In the genomic region with DNA sequence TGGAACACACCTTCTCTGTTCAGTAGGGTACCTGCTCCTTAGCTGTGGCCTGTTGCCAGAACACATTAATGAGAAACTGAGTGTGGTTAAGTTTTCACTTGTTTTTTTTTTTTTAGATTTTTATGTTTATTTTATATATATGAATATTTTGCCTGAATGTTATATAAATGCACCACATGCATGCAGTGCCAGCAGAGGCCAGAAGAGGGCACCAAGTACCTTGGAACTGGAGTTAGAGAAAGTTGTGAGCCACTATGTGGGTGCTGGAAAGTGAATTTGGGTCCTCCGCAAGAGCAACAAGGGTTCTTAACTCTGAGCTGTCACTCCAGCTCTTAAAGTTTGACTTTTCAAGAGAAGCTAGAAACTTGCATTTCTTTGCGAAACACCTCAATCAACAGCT, we compare ENCODE assay signal across 9 mouse cellular contexts. TPM values are rescaled to one million over a fixed set of nuclear protein-coding genes. Genes with fewer than 3 reads are reported as not detected.
A peak's percentile ranks its signal among the peaks of the same experiment; 100 is the strongest.
DNase-seq lines count a peak whose midpoint lies in the region; ATAC-seq and TF ChIP-seq lines count a peak whose summit lies in the region.
"Had no signal": no experiment of that assay in that cellular context is flagged by ENCODE, and none has a peak within 500 bp of the region (broad histone marks: within the 10 kb centered on the region; RNA-seq: fewer than 3 reads in every experiment).

No protein-coding gene starts in this region.

- intact Hi-C loops in heart, postnatal 14 days (cut with DNase I): loop anchor here (5.0 kb wide), 1 partner anchor 663 kb away; no protein-coding TSS in a partner anchor

- ATAC-seq in intestine, postnatal 0 days: no peak
- ATAC-seq in intestine, embryonic 16.5 days: no peak
- no peak for ATAC-seq in lung, embryonic 14.5 days (ENCODE audit: insufficient read depth)

- H3K36me3 ChIP-seq in intestine, postnatal 0 days (ENCODE audit: control insufficient read depth, insufficient read depth): no peaks in the 10 kb centered on the region
- no peaks in the 10 kb centered on the region for H3K36me3 ChIP-seq in intestine, embryonic 16.5 days (ENCODE audit: control insufficient read depth, insufficient read depth, low read length)
- no peaks in the 10 kb centered on the region for H3K36me3 ChIP-seq in ES-Bruce4 (ENCODE audit: control insufficient read depth, insufficient read depth, low read length, poor library complexity, severe bottlenecking)
- H3K36me3 ChIP-seq in lung, embryonic 14.5 days (ENCODE audit: insufficient read depth): no peaks in the 10 kb centered on the region
- H3K36me3 ChIP-seq: embryonic facial prominence, embryonic 12.5 days had no signal

- H3K4me3 ChIP-seq in intestine, postnatal 0 days (ENCODE audit: low read depth, low read length): no peak overlapping the region
- H3K4me3 ChIP-seq in intestine, embryonic 16.5 days (ENCODE audit: low read length): no peak overlapping the region
- no peak overlapping the region for H3K4me3 ChIP-seq in ES-Bruce4 (ENCODE audit: low read depth, low read length)
- no peak overlapping the region for H3K4me3 ChIP-seq in lung, embryonic 14.5 days (ENCODE audit: low read depth, low read length)
- H3K4me3 ChIP-seq: embryonic facial prominence, embryonic 12.5 days had no signal

- TF ChIP-seq POLR2A in ES-Bruce4 (IDR thresholded peaks at IDR 0.05; ENCODE audit: insufficient read depth, low read length): no peak

- H3K4me1 ChIP-seq in intestine, postnatal 0 days (replicated peaks; ENCODE audit: control insufficient read depth, insufficient read depth, low read length): no peaks in the 10 kb centered on the region
- no peaks in the 10 kb centered on the region for H3K4me1 ChIP-seq in intestine, embryonic 16.5 days (ENCODE audit: control insufficient read depth, insufficient read depth, low read length)
- H3K4me1 ChIP-seq in ES-Bruce4 (ENCODE audit: control insufficient read depth, insufficient read depth, low read length): no peaks in the 10 kb centered on the region
- no peaks in the 10 kb centered on the region for H3K4me1 ChIP-seq in lung, embryonic 14.5 days (ENCODE audit: insufficient read depth)
- H3K4me1 ChIP-seq: embryonic facial prominence, embryonic 12.5 days had no signal

- DNase-seq in adrenal gland, postnatal 36 days: peak; percentile 21 to 40
- DNase-seq in heart, postnatal 14 days: peak; percentile 10 to 53
- peak; percentile 49 for DNase-seq in lung, embryonic 14.5 days
- DNase-seq in thymus, adult 18-20 months: peak; percentile 2 to 15

- no peaks in the 10 kb centered on the region for H3K27me3 ChIP-seq in intestine, postnatal 0 days (replicated peaks; ENCODE audit: control insufficient read depth, insufficient read depth, low read length)
- H3K27me3 ChIP-seq in intestine, embryonic 16.5 days (replicated peaks; ENCODE audit: control insufficient read depth, insufficient read depth, low read length): no peaks in the 10 kb centered on the region
- H3K27me3 ChIP-seq in ES-Bruce4 (ENCODE audit: control insufficient read depth, insufficient read depth, low read length, poor library complexity, severe bottlenecking): no peaks in the 10 kb centered on the region
- no peaks in the 10 kb centered on the region for H3K27me3 ChIP-seq in lung, embryonic 14.5 days (ENCODE audit: insufficient read depth, low read length)
- H3K27me3 ChIP-seq: embryonic facial prominence, embryonic 12.5 days had no signal

- no peak for TF ChIP-seq EP300 in ES-Bruce4 (IDR thresholded peaks at IDR 0.05; ENCODE audit: insufficient read depth, low read depth, low read length)

- no peak overlapping the region for H3K9ac ChIP-seq in intestine, postnatal 0 days (ENCODE audit: low read depth, low read length)
- H3K9ac ChIP-seq in intestine, embryonic 16.5 days (ENCODE audit: low read depth, low read length): no peak overlapping the region
- no peak overlapping the region for H3K9ac ChIP-seq in ES-Bruce4 (ENCODE audit: low read depth, poor library complexity, severe bottlenecking)
- H3K9ac ChIP-seq in lung, embryonic 14.5 days: no peak overlapping the region
- H3K9ac ChIP-seq: embryonic facial prominence, embryonic 12.5 days had no signal

- H3K27ac ChIP-seq in intestine, postnatal 0 days (ENCODE audit: low read depth, low read length): no peak overlapping the region
- no peak overlapping the region for H3K27ac ChIP-seq in intestine, embryonic 16.5 days (ENCODE audit: low read length)
- no peak overlapping the region for H3K27ac ChIP-seq in ES-Bruce4 (ENCODE audit: insufficient read depth, low read length)
- H3K27ac ChIP-seq in lung, embryonic 14.5 days (ENCODE audit: low read depth): no peak overlapping the region
- H3K27ac ChIP-seq: embryonic facial prominence, embryonic 12.5 days had no signal

- peak; percentile 59 for TF ChIP-seq CTCF in intestine, postnatal 0 days (IDR thresholded peaks at IDR 0.05; ENCODE audit: low read depth)
- TF ChIP-seq CTCF in ES-Bruce4 (IDR thresholded peaks at IDR 0.05; ENCODE audit: low read depth, low read length): peak; percentile 30
- peak; percentile 55 for TF ChIP-seq CTCF in lung, embryonic 14.5 days (IDR thresholded peaks at IDR 0.05; ENCODE audit: low read depth)

- H3K4me2 ChIP-seq in intestine, postnatal 0 days (replicated peaks; ENCODE audit: low read depth): no peak overlapping the region
- no peak overlapping the region for H3K4me2 ChIP-seq in intestine, embryonic 16.5 days (ENCODE audit: low read depth, low read length)
- H3K4me2 ChIP-seq in lung, embryonic 14.5 days: no peak overlapping the region
- H3K4me2 ChIP-seq: embryonic facial prominence, embryonic 12.5 days had no signal

- 89% methylated on average over 2 of the region's 2 CpGs for WGBS in intestine, postnatal 0 days
- 88% methylated on average over 2 of the region's 2 CpGs for WGBS in intestine, embryonic 16.5 days
- 94% methylated on average over 2 of the region's 2 CpGs for WGBS in lung, embryonic 14.5 days

- no peaks in the 10 kb centered on the region for H3K9me3 ChIP-seq in intestine, postnatal 0 days (ENCODE audit: control insufficient read depth)
- no peaks in the 10 kb centered on the region for H3K9me3 ChIP-seq in intestine, embryonic 16.5 days (ENCODE audit: control insufficient read depth, low read length)
- no peaks in the 10 kb centered on the region for H3K9me3 ChIP-seq in ES-Bruce4 (replicated peaks; ENCODE audit: control insufficient read depth, insufficient read depth, low read length, poor library complexity, severe bottlenecking)
- H3K9me3 ChIP-seq in lung, embryonic 14.5 days (ENCODE audit: low read depth, low read length): no peaks in the 10 kb centered on the region
- H3K9me3 ChIP-seq: embryonic facial prominence, embryonic 12.5 days had no signal

RNA-seq across cellular contexts. Expression of gene Slc25a14, which starts 20.9 kb away (rescaled TPM):
- polyA plus RNA-seq in intestine, postnatal 0 days (2015; fragmentation: Nextera tagmentation; extraction: Ambion mirVana): 7.9 and 9.5 TPM in 2 replicates
- 11.5 and 11.8 TPM in 2 replicates for polyA plus RNA-seq in intestine, embryonic 16.5 days (2015; fragmentation: Nextera tagmentation; extraction: Ambion mirVana)
- polyA plus RNA-seq in ES-Bruce4 (2011; ENCODE audit: insufficient read depth, insufficient read length, low read depth, missing spikeins): 7.4 and 8.2 TPM in 2 replicates
- total RNA-seq in adrenal gland, postnatal 36 days (2021): 10 to 100 TPM; 11.9 to 15.3 TPM
- 1 to 10 TPM; 2.3 to 2.5 TPM for total RNA-seq in heart, postnatal 14 days (2021)
- polyA plus RNA-seq in lung, embryonic 14.5 days (2014; fragmentation: Nextera tagmentation; extraction: Ambion mirVana): 11.3 and 14.1 TPM in 2 replicates

RNA-seq across cellular contexts. Expression of gene Gpr119, which starts 30.2 kb away (rescaled TPM):
- polyA plus RNA-seq in intestine, postnatal 0 days (2015; fragmentation: Nextera tagmentation; extraction: Ambion mirVana): 0.07 and 0.17 TPM in 2 replicates
- polyA plus RNA-seq in intestine, embryonic 16.5 days (2015; fragmentation: Nextera tagmentation; extraction: Ambion mirVana): 0.27 and 0.45 TPM in 2 replicates
- polyA plus RNA-seq in ES-Bruce4 (2011; ENCODE audit: insufficient read depth, insufficient read length, low read depth, missing spikeins): not detected in 2 replicates
- under 1 TPM in 1 of 2 experiments, not detected in 1; 0.20 TPM for total RNA-seq in adrenal gland, postnatal 36 days (2021)
- not detected for total RNA-seq in heart, postnatal 14 days (2021)
- not detected in 2 replicates for polyA plus RNA-seq in lung, embryonic 14.5 days (2014; fragmentation: Nextera tagmentation; extraction: Ambion mirVana)
- total RNA-seq: neutrophil, adult 5-6 weeks had no signal
- polyA plus RNA-seq: embryonic facial prominence, embryonic 12.5 days had no signal

RNA-seq across cellular contexts. Expression of gene Zfp280c, which starts 49.8 kb away (rescaled TPM):
- polyA plus RNA-seq in intestine, postnatal 0 days (2015; fragmentation: Nextera tagmentation; extraction: Ambion mirVana): 3.2 and 3.9 TPM in 2 replicates
- polyA plus RNA-seq in intestine, embryonic 16.5 days (2015; fragmentation: Nextera tagmentation; extraction: Ambion mirVana): 5.5 and 6.0 TPM in 2 replicates
- 40.8 and 47.4 TPM in 2 replicates for polyA plus RNA-seq in ES-Bruce4 (2011; ENCODE audit: insufficient read depth, insufficient read length, low read depth, missing spikeins)
- 10 to 100 TPM; 10.8 to 15.0 TPM for total RNA-seq in adrenal gland, postnatal 36 days (2021)
- 1 to 10 TPM; 8.2 to 9.4 TPM for total RNA-seq in heart, postnatal 14 days (2021)
- 16.3 and 16.4 TPM in 2 replicates for polyA plus RNA-seq in lung, embryonic 14.5 days (2014; fragmentation: Nextera tagmentation; extraction: Ambion mirVana)

RNA-seq across cellular contexts. Expression of gene Rbmx2, which starts 50.7 kb away (rescaled TPM):
- polyA plus RNA-seq in intestine, postnatal 0 days (2015; fragmentation: Nextera tagmentation; extraction: Ambion mirVana): 13.4 and 15.1 TPM in 2 replicates
- 13.1 and 14.0 TPM in 2 replicates for polyA plus RNA-seq in intestine, embryonic 16.5 days (2015; fragmentation: Nextera tagmentation; extraction: Ambion mirVana)
- polyA plus RNA-seq in ES-Bruce4 (2011; ENCODE audit: insufficient read depth, insufficient read length, low read depth, missing spikeins): 27.9 and 31.1 TPM in 2 replicates
- 1 to 10 TPM; 2.9 to 3.1 TPM for total RNA-seq in adrenal gland, postnatal 36 days (2021)
- 1 to 10 TPM; 2.4 to 2.6 TPM for total RNA-seq in heart, postnatal 14 days (2021)
- polyA plus RNA-seq in lung, embryonic 14.5 days (2014; fragmentation: Nextera tagmentation; extraction: Ambion mirVana): 21.9 and 27.6 TPM in 2 replicates
